Mouse (Mus musculus) heart, embryonic 15.5 days (tissue): ENCODE results near the gene Olfr434. TPM values are rescaled to one million over a fixed set of nuclear protein-coding genes. Genes with fewer than 3 reads are reported as not detected.
"Not testable (repeated sequence)": the region's sequence is repeated elsewhere in the genome, so short reads cannot be mapped to it uniquely, and the experiment has no call there.

Source experiments
- ATAC-seq: fragments of 200-750 bp; cut with Nextera tagmentation; replicated peaks from 2 replicates; pipeline ENCODE4 v1.8.0; 2017; ENCODE audit warnings: low read depth, moderate TSS enrichment; ENCODE audit not compliant: insufficient number of reproducible peaks, insufficient read depth, low FRiP score
- H3K27ac ChIP-seq: fragments of 300-500 bp; sonication (generic); 2 replicates; pipeline ENCODE4 v1.5.1; 2015; ENCODE audit warnings: mild to moderate bottlenecking, inconsistent platforms
- H3K27me3 ChIP-seq: fragments of 300-500 bp; sonication (generic); 2 replicates; pipeline ENCODE4 v1.6.1; 2015; ENCODE audit warnings: inconsistent platforms
- H3K36me3 ChIP-seq: fragments of 300-500 bp; sonication (generic); 2 replicates; pipeline ENCODE4 v1.6.1; 2015; ENCODE audit warnings: mild to moderate bottlenecking, inconsistent platforms
- H3K4me1 ChIP-seq: fragments of 300-500 bp; sonication (generic); replicated peaks from 2 replicates; pipeline ENCODE4 v1.6.1; 2015; ENCODE audit warnings: inconsistent platforms
- H3K4me2 ChIP-seq: fragments of 300-500 bp; sonication (generic); 2 replicates; pipeline ENCODE4 v1.6.1; 2015; ENCODE audit warnings: inconsistent platforms, mild to moderate bottlenecking, moderate library complexity
- H3K4me3 ChIP-seq: fragments of 300-500 bp; sonication (generic); 2 replicates; pipeline ENCODE4 v1.5.1; 2015; ENCODE audit warnings: mild to moderate bottlenecking, inconsistent platforms
- H3K9ac ChIP-seq: fragments of 300-500 bp; sonication (generic); 2 replicates; pipeline ENCODE4 v1.6.1; 2015; ENCODE audit warnings: mild to moderate bottlenecking, inconsistent platforms
- H3K9me3 ChIP-seq: fragments of 300-500 bp; sonication (generic); replicated peaks from 2 replicates; pipeline ENCODE4 v1.6.1; 2016; ENCODE audit warnings: inconsistent platforms
- WGBS: fragments of 180-500 bp; shearing (Covaris S2); methylation state at CpG from one replicate; pipeline ENCODE4 v1.1.7; 2015; ENCODE audit warnings: mixed read lengths; 5-methylcytosine and 5-hydroxymethylcytosine counted together
- polyA plus RNA-seq: library from polyadenylated mRNA; unstranded; fragments of >200 nt; fragmentation: Nextera tagmentation; extraction: Ambion mirVana; gene quantifications from 2 replicates; pipeline ENCODE4 v1.2.1, GENCODE M21; 2015

Olfr434 gene
- polyA plus RNA-seq = not detected in 2 replicates

DNA sequence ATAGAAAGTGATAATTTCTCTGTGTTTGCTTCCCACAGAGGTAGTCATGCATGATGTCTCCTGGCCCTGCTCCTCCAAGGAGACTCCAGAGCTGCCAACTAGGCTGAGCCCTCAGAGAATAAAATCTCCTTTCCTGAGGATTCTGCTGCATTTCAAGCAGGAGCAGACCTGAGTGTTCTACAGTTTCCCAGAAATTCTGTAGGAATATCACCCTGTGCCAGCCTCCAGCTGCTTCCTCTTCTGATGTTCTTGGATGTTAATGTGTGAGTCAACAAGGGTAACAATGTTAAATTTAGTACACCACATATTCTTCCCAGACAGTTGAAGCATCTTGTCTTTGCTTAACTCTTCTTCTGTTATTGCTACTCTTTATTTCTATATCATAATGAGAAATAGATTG, at the start of gene Olfr434:
TSS of gene Olfr434 (plus strand) at position 149 of the 400 bp plus-strand sequence.
- H3K27me3 ChIP-seq, H3K9ac ChIP-seq, H3K27ac ChIP-seq, H3K36me3 ChIP-seq, H3K4me1 ChIP-seq, H3K4me2 ChIP-seq, H3K9me3 ChIP-seq, H3K4me3 ChIP-seq, ATAC-seq: not testable (repeated sequence)

DNA sequence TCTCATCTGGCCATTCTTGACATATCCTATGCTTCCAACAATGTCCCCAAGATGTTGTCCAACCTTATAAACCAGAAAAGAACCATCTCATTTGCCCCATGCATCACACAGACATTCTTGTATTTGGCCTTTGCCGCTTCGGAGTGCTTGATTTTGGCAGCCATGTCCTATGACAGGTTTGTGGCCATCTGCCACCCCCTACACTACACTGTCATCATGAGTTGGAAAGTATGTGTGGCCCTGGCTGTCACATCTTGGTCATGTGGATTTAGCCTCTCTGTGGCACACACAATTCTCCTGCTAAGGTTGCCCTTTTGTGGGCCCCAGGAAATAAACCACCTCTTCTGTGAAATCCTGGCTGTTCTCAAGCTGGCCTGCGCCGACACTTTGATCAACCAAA, 45.6 kb upstream of the Olfr434 start:
- 93% methylated on average over 4 of the region's 4 CpGs for WGBS
- no peak for ATAC-seq
- Histone ChIP-seq H3K36me3 (no peaks in the 10 kb centered on the region), H3K4me3 (no peak overlapping the region), H3K4me1 (no peaks in the 10 kb centered on the region), H3K27me3 (no peaks in the 10 kb centered on the region), H3K27ac (no peak overlapping the region), H3K4me2 (no peak overlapping the region), H3K9me3 (no peaks in the 10 kb centered on the region), H3K9ac (no peak overlapping the region)

DNA sequence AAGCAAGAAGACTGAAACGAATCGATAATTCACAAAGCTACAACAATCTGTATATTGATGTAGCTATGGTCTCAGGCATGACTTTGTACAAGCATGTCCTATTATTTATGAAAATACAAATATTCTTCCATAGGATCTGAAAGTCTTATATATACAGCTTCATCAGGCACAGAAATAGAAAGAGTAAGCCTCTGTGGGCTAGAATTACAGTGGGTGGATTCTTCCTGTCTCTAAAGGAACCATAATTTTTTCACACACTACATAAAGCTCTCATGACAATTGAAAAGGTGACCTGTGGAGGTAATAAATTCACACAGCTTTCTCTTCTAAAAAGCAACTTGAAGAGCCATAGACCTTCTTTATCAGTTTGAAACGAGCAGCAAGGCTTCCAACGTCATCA, 41.0 kb upstream of the Olfr434 start, which contains the start of gene Olfr13:
TSS of gene Olfr13 (plus strand) at position 301 of the 400 bp plus-strand sequence.
- Histone ChIP-seq H3K4me1 (no peaks in the 10 kb centered on the region), H3K4me2 (no peak within 1 kb of the TSS), H3K9me3 (no peaks in the 10 kb centered on the region), H3K4me3 (no peak within 1 kb of the TSS), H3K9ac (no peak within 1 kb of the TSS), H3K36me3 (no peaks in the 10 kb centered on the region), H3K27ac (no peak within 1 kb of the TSS), H3K27me3 (no peaks in the 10 kb centered on the region)
- no peak for ATAC-seq
- 57% methylated on average over 4 of the region's 4 CpGs for WGBS

GRCm38 (mm10) chr6:43178129-43178528, 34.7 kb upstream of the Olfr434 start:
- WGBS = 71% methylated on average over 1 of the region's 1 CpGs
- Histone ChIP-seq H3K9ac (no peak overlapping the region), H3K27ac (no peak overlapping the region), H3K4me3 (no peak overlapping the region), H3K4me2 (no peak overlapping the region), H3K4me1 (no peaks in the 10 kb centered on the region), H3K36me3 (no peaks in the 10 kb centered on the region), H3K9me3 (no peaks in the 10 kb centered on the region), H3K27me3 (no peaks in the 10 kb centered on the region)
- ATAC-seq = no peak

- Histone ChIP-seq H3K4me1 (no peaks in the 10 kb centered on the region), H3K27ac (no peak overlapping the region), H3K9me3 (no peaks in the 10 kb centered on the region), H3K4me3 (no peak overlapping the region), H3K9ac (no peak overlapping the region), H3K36me3 (no peaks in the 10 kb centered on the region), H3K27me3 (no peaks in the 10 kb centered on the region), H3K4me2 (no peak overlapping the region)
- ATAC-seq = no peak
- 62% methylated on average over 6 of the region's 6 CpGs for WGBS
Observed at GRCm38 (mm10) chr6:43178584-43179501, 34.0 kb upstream of the Olfr434 start.

DNA sequence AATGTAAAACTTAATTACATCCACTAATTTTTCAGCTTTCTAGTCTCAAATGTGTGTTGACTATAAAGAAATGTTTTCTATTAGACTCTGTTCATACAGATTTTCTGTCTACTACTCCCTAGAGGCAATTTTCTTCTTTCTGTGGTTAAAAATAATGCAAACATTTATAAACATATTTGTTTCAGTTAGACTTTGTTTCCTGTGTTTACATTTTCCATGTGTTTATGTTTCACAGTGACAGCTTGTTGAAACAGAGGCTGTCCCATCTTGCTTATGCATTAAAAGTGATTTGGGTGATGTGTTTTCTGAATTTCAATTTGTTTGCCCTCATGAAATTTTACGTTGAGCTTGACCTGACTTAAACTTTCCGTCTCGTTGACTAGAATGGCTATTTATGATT, 21.8 kb upstream of the Olfr434 start:
- H3K27ac ChIP-seq = no peak overlapping the region
- no peak overlapping the region for H3K4me2 ChIP-seq
- no peaks in the 10 kb centered on the region for H3K4me1 ChIP-seq
- H3K9ac ChIP-seq = no peak overlapping the region
- 79% methylated on average over 3 of the region's 3 CpGs for WGBS
- H3K9me3 ChIP-seq = no peaks in the 10 kb centered on the region
- no peaks in the 10 kb centered on the region for H3K27me3 ChIP-seq
- no peak overlapping the region for H3K4me3 ChIP-seq
- no peaks in the 10 kb centered on the region for H3K36me3 ChIP-seq
- ATAC-seq = no peak

GRCm38 (mm10) chr6:43196781-43197180, 16.0 kb upstream of the Olfr434 start, which contains the start of gene Olfr435:
Olfr435 (plus strand) TSS chr6:43197146.
- H3K4me3 ChIP-seq = no peak within 1 kb of the TSS
- no peak within 1 kb of the TSS for H3K4me2 ChIP-seq
- no peaks in the 10 kb centered on the region for H3K9me3 ChIP-seq
- no peaks in the 10 kb centered on the region for H3K36me3 ChIP-seq
- H3K27me3 ChIP-seq = no peaks in the 10 kb centered on the region
- ATAC-seq = no peak
- no peak within 1 kb of the TSS for H3K9ac ChIP-seq
- no peak within 1 kb of the TSS for H3K27ac ChIP-seq
- no peaks in the 10 kb centered on the region for H3K4me1 ChIP-seq

GRCm38 (mm10) chr6:43198094-43198493, 14.7 kb upstream of the Olfr434 start:
- no peak overlapping the region for H3K27ac ChIP-seq
- H3K4me2 ChIP-seq = no peak overlapping the region
- H3K36me3 ChIP-seq = no peaks in the 10 kb centered on the region
- no peak overlapping the region for H3K9ac ChIP-seq
- no peaks in the 10 kb centered on the region for H3K27me3 ChIP-seq
- no peak overlapping the region for H3K4me3 ChIP-seq
- H3K4me1 ChIP-seq = no peaks in the 10 kb centered on the region
- no peak for ATAC-seq
- no peaks in the 10 kb centered on the region for H3K9me3 ChIP-seq
- WGBS = 50% methylated on average over 3 of the region's 3 CpGs

DNA sequence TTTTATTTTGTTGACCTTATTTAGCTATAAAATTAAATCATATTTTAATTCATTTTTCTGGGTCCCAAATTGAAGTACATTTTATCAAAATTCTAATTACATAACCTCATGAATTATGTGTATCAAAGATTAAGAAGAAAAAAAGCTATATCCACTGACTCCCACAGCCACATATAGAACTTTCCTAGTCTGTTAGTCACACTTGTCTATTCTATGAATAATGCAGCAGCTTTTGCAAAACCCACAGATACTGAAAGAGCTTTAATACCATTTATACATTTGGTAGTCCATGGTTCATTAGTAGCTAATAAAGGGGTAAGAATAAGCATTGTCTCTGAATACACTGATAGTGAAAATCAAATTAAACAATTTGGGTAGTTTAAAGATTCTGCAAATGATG, 10.0 kb upstream of the Olfr434 start:
- Histone ChIP-seq H3K36me3 (no peaks in the 10 kb centered on the region), H3K9ac (no peak overlapping the region), H3K4me1 (no peaks in the 10 kb centered on the region), H3K27me3 (no peaks in the 10 kb centered on the region), H3K4me3 (no peak overlapping the region), H3K9me3 (no peaks in the 10 kb centered on the region), H3K27ac (no peak overlapping the region), H3K4me2 (no peak overlapping the region)
- ATAC-seq = no peak

DNA sequence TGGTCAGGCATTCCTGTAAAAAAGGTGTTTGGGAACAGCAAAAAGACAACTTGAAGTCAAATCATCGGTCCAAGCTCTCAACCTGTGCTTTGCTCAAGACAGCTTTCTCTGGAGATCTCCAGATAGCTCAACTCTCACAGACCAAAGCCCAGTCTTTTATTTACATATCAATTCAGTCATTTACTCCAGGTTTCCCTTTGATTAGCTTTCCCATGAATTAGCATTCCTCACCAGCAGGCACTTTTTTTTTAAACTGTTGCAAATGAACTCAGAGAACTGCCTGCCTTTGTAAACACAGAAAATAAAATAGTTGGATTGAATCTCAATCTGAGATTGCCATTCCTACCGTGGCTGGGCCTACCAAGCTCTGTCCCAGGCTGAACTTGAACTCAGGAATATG, 7.5 kb upstream of the Olfr434 start:
- H3K9me3 ChIP-seq = no peaks in the 10 kb centered on the region
- no peak overlapping the region for H3K4me2 ChIP-seq
- H3K27ac ChIP-seq = no peak overlapping the region
- WGBS = 44% methylated on average over 2 of the region's 2 CpGs
- no peaks in the 10 kb centered on the region for H3K36me3 ChIP-seq
- H3K4me3 ChIP-seq = no peak overlapping the region
- no peaks in the 10 kb centered on the region for H3K27me3 ChIP-seq
- ATAC-seq = no peak
- H3K4me1 ChIP-seq = no peaks in the 10 kb centered on the region
- no peak overlapping the region for H3K9ac ChIP-seq

- 78% methylated on average over 1 of the region's 1 CpGs for WGBS
Observed at GRCm38 (mm10) chr6:43231255-43231654, 18.4 kb downstream of the Olfr434 start, which contains the start of gene Olfr47. Olfr47 (plus strand) TSS chr6:43231529.

DNA sequence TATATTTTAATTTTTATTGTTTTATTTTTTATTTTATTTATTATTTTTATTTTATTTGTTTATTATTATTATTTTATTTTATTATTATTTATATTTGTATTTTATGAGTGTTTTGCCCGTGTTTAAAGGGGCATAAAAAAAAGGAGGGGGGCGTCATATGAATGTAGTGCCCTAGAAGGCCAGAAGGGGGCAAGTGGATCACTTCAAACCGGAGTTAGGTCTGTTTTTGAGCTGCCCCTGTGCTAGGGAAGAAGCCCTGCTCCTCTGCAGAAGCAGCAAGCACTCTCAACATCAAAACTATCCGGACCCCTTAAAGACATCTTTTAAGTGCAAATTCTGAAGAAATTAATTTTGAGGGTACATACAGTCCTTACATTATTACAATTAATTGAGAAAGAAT, 29.2 kb downstream of the Olfr434 start:
- no peak overlapping the region for H3K4me2 ChIP-seq
- no peaks in the 10 kb centered on the region for H3K9me3 ChIP-seq
- no peak overlapping the region for H3K9ac ChIP-seq
- ATAC-seq = no peak
- H3K4me1 ChIP-seq = no peaks in the 10 kb centered on the region
- H3K36me3 ChIP-seq = no peaks in the 10 kb centered on the region
- H3K27me3 ChIP-seq = no peaks in the 10 kb centered on the region
- H3K27ac ChIP-seq = no peak overlapping the region
- H3K4me3 ChIP-seq = no peak overlapping the region
- 8% methylated on average over 4 of the region's 4 CpGs for WGBS

More at GRCm38 (mm10) chr6:43231255-43231654, 18.4 kb downstream of the Olfr434 start, which contains the start of gene Olfr47:
- not testable (repeated sequence) for H3K36me3 ChIP-seq, H3K4me3 ChIP-seq, H3K9ac ChIP-seq, H3K27ac ChIP-seq, H3K27me3 ChIP-seq, ATAC-seq, H3K4me1 ChIP-seq, H3K4me2 ChIP-seq, H3K9me3 ChIP-seq
